Mouse (Mus musculus): ENCODE data around the gene Ugt8a.

DNA sequence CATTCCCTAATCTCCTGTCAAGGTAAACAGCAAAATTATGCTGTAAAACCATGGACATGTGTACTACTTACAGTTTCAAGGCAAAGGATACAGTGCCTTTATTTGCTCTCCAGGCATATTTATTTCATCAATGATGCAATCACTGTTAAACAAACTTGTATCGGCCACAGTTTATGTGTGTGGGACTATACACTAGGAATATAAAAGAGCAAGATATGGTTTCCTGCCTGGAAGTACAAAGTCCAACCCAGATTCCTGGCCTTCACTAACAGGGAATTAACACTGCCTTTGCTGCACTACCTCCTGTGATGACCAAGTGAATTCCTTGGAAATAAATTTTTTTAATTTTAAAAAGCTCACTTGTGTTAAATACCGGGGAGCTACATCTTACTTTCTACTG, 53.5 kb downstream of the Ugt8a start:
- TF ChIP-seq CTCF (IDR thresholded peaks at IDR 0.05; ENCODE audit: insufficient read depth, low read depth, low read length) (no peak), POLR2A (IDR thresholded peaks at IDR 0.05; ENCODE audit: insufficient read depth, low read depth, low read length) (no peak)
